Mouse (Mus musculus): ENCODE data around the gene Ppp6r3. TPM values are rescaled to one million over a fixed set of nuclear protein-coding genes. Genes with fewer than 3 reads are reported as not detected.
A peak's percentile ranks its signal among the peaks of the same experiment; 100 is the strongest.

The Ppp6r3 gene
- polyA plus RNA-seq (2021) = 103 TPM

GRCm38 (mm10) chr19:3575632-3576384 is at the start of gene Ppp6r3:
Ppp6r3 (minus strand) TSS chr19:3575749.
- ChIA-PET CTCF (interaction anchor here (1.2 kb wide), 1 partner anchor 11 kb away, joined by 3 read pairs; no protein-coding TSS in a partner anchor), POLR2A (no interaction called here)
- ATAC-seq (peak; percentile 93), DNase-seq (ENCODE audit: low read depth, low spot score) (peak; percentile 99)
- in situ Hi-C loops (cut with MboI; ENCODE audit: low pct_unique_long_range_greater_than_20kb) = no loop called here
- H3K27me3 ChIP-seq = no peaks in the 10 kb centered on the region
- no peak for TF ChIP-seq CTCF (IDR thresholded peaks at IDR 0.05)

GRCm38 (mm10) chr19:3625111-3625510 is 49.6 kb upstream of the Ppp6r3 start:
- in situ Hi-C loops (cut with MboI; ENCODE audit: low pct_unique_long_range_greater_than_20kb) = no loop called here
- no peak for ATAC-seq
- no peak for DNase-seq (ENCODE audit: low read depth, low spot score)
- TF ChIP-seq CTCF (IDR thresholded peaks at IDR 0.05) = no peak
- no peaks in the 10 kb centered on the region for H3K27me3 ChIP-seq
- POLR2A ChIA-PET = interaction anchor here (1.3 kb wide), 1 partner anchor 20 kb away, joined by 3 read pairs; no protein-coding TSS in a partner anchor
- CTCF ChIA-PET = interaction anchor here (0.9 to 4.6 kb wide), 11 partner anchors 8 to 93 kb away, joined by 3 to 28 read pairs (median 5); no protein-coding TSS in a partner anchor

- DNase-seq (ENCODE audit: low read depth, low spot score) = no peak
- no peak for ATAC-seq
- ChIA-PET POLR2A (interaction anchor here (1.0 to 1.3 kb wide), 2 partner anchors 11 to 61 kb away, joined by 4 to 11 read pairs; no protein-coding TSS in a partner anchor), CTCF (interaction anchor here (0.7 to 4.6 kb wide), 20 partner anchors 9 to 150 kb away, joined by 3 to 28 read pairs (median 4); no protein-coding TSS in a partner anchor)
- in situ Hi-C loops (cut with MboI; ENCODE audit: low pct_unique_long_range_greater_than_20kb) = loop anchor here (5.0 kb wide), 1 partner anchor 83 kb away; the partner anchor contains the start of gene 1810055G02Rik
- TF ChIP-seq CTCF (IDR thresholded peaks at IDR 0.05) = peak; percentile 87
- H3K27me3 ChIP-seq = no peaks in the 10 kb centered on the region
Observed at GRCm38 (mm10) chr19:3623824-3624223, 48.3 kb upstream of the Ppp6r3 start.

- ChIA-PET POLR2A (interaction anchor here (0.9 to 1.3 kb wide), 4 partner anchors 8 to 77 kb away, joined by 3 to 11 read pairs (median 4); no protein-coding TSS in a partner anchor), CTCF (interaction anchor here (0.9 to 4.6 kb wide), 16 partner anchors 9 to 112 kb away, joined by 3 to 28 read pairs (median 5); no protein-coding TSS in a partner anchor)
- no peak for ATAC-seq
Observed at GRCm38 (mm10) chr19:3623294-3623693, 47.7 kb upstream of the Ppp6r3 start.

GRCm38 (mm10) chr19:3620871-3621270 is 45.3 kb upstream of the Ppp6r3 start:
- ChIA-PET CTCF (interaction anchor here (1.8 kb wide), 1 partner anchor 44 kb away, joined by 4 read pairs; no protein-coding TSS in a partner anchor), POLR2A (no interaction called here)
- in situ Hi-C loops (cut with MboI; ENCODE audit: low pct_unique_long_range_greater_than_20kb) = loop anchor here (5.0 kb wide), 1 partner anchor 86 kb away; the partner anchor contains the start of gene 1810055G02Rik
- ATAC-seq (no peak), DNase-seq (ENCODE audit: low read depth, low spot score) (no peak)
- no peak for TF ChIP-seq CTCF (IDR thresholded peaks at IDR 0.05)
- H3K27me3 ChIP-seq = no peaks in the 10 kb centered on the region

More at GRCm38 (mm10) chr19:3623294-3623693, 47.7 kb upstream of the Ppp6r3 start:
- no peak for TF ChIP-seq CTCF (IDR thresholded peaks at IDR 0.05)
- in situ Hi-C loops (cut with MboI; ENCODE audit: low pct_unique_long_range_greater_than_20kb) = loop anchor here (5.0 kb wide), 1 partner anchor 84 kb away; the partner anchor contains the start of gene 1810055G02Rik
- no peaks in the 10 kb centered on the region for H3K27me3 ChIP-seq
- DNase-seq (ENCODE audit: low read depth, low spot score) = no peak

- in situ Hi-C loops (cut with MboI; ENCODE audit: low pct_unique_long_range_greater_than_20kb) = no loop called here
- no peak for TF ChIP-seq CTCF (IDR thresholded peaks at IDR 0.05)
- DNase-seq (ENCODE audit: low read depth, low spot score) (no peak), ATAC-seq (no peak)
- CTCF ChIA-PET = interaction anchor here (1.8 kb wide), 1 partner anchor 26 kb away, joined by 5 read pairs; no protein-coding TSS in a partner anchor
- POLR2A ChIA-PET = no interaction called here
- no peaks in the 10 kb centered on the region for H3K27me3 ChIP-seq
Observed at GRCm38 (mm10) chr19:3619359-3619758, 43.8 kb upstream of the Ppp6r3 start.

GRCm38 (mm10) chr19:3613991-3614390 is 38.4 kb upstream of the Ppp6r3 start:
- ChIA-PET POLR2A (no interaction called here), CTCF (interaction anchor here (2.5 kb wide), 1 partner anchor 10 kb away, joined by 10 read pairs; no protein-coding TSS in a partner anchor)
- no peaks in the 10 kb centered on the region for H3K27me3 ChIP-seq
- no peak for TF ChIP-seq CTCF (IDR thresholded peaks at IDR 0.05)
- no peak for DNase-seq (ENCODE audit: low read depth, low spot score)
- ATAC-seq = no peak
- in situ Hi-C loops (cut with MboI; ENCODE audit: low pct_unique_long_range_greater_than_20kb) = no loop called here

GRCm38 (mm10) chr19:3612534-3613273 is 37.2 kb upstream of the Ppp6r3 start:
- CTCF ChIA-PET = interaction anchor here (2.0 kb wide), 1 partner anchor 11 kb away, joined by 6 read pairs; no protein-coding TSS in a partner anchor
- no peak for ATAC-seq
- DNase-seq (ENCODE audit: low read depth, low spot score) = no peak
- POLR2A ChIA-PET = interaction anchor here (0.7 kb wide), 1 partner anchor 10 kb away, joined by 4 read pairs; no protein-coding TSS in a partner anchor
- in situ Hi-C loops (cut with MboI; ENCODE audit: low pct_unique_long_range_greater_than_20kb) = no loop called here
- TF ChIP-seq CTCF (IDR thresholded peaks at IDR 0.05) = no peak
- H3K27me3 ChIP-seq = no peaks in the 10 kb centered on the region

GRCm38 (mm10) chr19:3611730-3612129 is 36.2 kb upstream of the Ppp6r3 start:
- no peak for TF ChIP-seq CTCF (IDR thresholded peaks at IDR 0.05)
- in situ Hi-C loops (cut with MboI; ENCODE audit: low pct_unique_long_range_greater_than_20kb) = no loop called here
- ATAC-seq = no peak
- no peak for DNase-seq (ENCODE audit: low read depth, low spot score)
- no peaks in the 10 kb centered on the region for H3K27me3 ChIP-seq
- ChIA-PET CTCF (interaction anchor here (1.4 to 2.0 kb wide), 2 partner anchors 12 to 26 kb away, joined by 5 to 6 read pairs; no protein-coding TSS in a partner anchor), POLR2A (no interaction called here)

- in situ Hi-C loops (cut with MboI; ENCODE audit: low pct_unique_long_range_greater_than_20kb) = no loop called here
- H3K27me3 ChIP-seq = no peaks in the 10 kb centered on the region
- peak; percentile 15 for DNase-seq (ENCODE audit: low read depth, low spot score)
- ATAC-seq = peak; percentile 55
- ChIA-PET CTCF (interaction anchor here (1.4 to 2.0 kb wide), 2 partner anchors 13 to 25 kb away, joined by 5 to 6 read pairs; no protein-coding TSS in a partner anchor), POLR2A (no interaction called here)
- no peak for TF ChIP-seq CTCF (IDR thresholded peaks at IDR 0.05)
Observed at GRCm38 (mm10) chr19:3610886-3611285, 35.3 kb upstream of the Ppp6r3 start.

All from Patski (cell line).